Mouse (Mus musculus) monocyte, adult 2 months (primary cell): ENCODE measurements around the gene Lsm7.

Experiments used
- DNase-seq, 2 experiments: peaks; one replicate each; pipeline ENCODE4 v3.0.0; 2022; ENCODE audit warnings: low spot score in 2 of 2, low read depth in 1 of 2

Lsm7 gene

GRCm38 (mm10) chr10:80854913-80855748 lies at the start of gene Lsm7, which contains the start of gene Sppl2b:
Lsm7 (minus strand) TSS chr10:80855209.
Sppl2b (plus strand) TSS chr10:80855275.
- peak; percentile 90 to 96 for DNase-seq

DNA sequence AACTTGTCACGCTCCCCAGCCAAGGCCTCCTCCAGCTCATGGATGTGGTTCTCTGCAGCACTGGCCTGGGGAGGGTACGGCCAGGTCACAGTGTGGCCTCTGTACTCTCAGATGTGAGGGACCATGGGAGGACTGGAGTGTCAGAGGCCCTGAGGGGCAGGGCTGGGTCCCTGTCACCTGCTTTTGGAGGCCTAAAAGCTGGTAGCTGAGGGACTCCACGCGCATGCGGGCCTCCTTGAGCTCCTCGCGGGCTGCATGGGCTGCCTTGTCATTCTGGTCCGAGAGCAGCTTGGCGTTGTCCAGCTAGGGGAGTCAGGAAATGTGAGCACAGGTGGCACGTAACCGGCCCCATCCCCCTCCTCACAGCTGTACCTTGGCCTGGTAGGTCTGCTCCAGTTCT lies 49.7 kb upstream of the Lsm7 start:
- DNase-seq, result no peak

- no peak for DNase-seq
Measured at GRCm38 (mm10) chr10:80904004-80904693, 49.1 kb upstream of the Lsm7 start.

GRCm38 (mm10) chr10:80903282-80903681 lies 48.3 kb upstream of the Lsm7 start:
- no peak for DNase-seq

GRCm38 (mm10) chr10:80902273-80902940 lies 47.4 kb upstream of the Lsm7 start:
- no peak for DNase-seq

- no peak for DNase-seq
Measured at GRCm38 (mm10) chr10:80901409-80902272, 46.6 kb upstream of the Lsm7 start.

DNA sequence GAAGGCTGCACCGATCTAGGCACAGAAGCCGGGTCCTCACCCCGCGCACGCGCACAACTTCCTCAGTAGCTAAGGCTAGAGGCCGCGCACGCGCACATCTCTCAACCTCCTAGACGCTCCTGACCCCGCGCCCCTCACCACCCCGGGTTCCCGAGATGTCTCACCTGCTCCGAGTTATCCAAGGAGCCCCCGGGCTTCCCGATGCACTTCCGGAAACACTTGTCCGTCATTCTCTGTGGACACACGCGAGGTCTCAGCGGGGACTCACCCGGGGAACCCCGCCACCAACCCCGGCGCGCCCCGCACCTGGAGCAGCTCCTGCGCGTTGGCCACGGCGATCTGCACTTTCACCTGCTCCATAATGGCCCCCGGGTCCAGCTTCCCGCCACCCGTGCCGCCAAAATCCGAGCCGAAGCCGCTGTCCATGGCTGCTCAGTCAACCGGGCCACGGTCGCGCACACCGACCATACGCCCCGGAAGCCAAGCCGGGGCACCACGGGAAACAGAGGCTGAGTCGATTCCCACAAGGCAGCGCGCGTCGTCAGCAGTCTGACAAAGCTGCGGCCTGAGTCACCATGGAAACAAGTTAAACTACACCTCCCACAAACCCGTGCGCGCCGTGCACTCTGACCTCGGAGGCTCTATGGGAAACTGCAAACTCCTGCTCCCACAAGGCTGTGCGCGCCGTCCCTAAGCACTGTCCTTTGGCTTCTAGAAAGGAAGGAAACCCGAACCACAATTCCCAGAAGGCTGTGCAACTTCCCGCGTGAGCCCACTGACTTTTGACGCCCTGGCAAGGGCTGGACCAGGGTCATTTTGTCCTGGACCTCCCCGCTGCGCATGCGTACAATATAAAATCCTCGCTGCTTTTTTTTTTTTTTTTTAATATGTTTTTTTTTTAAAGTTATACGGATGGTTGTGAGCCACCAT lies 45.6 kb upstream of the Lsm7 start, which contains the start of gene Timm13:
TSS of gene Timm13 (minus strand) at position 652 of the 930 bp plus-strand sequence.
- peak; percentile 95 to 98 for DNase-seq

GRCm38 (mm10) chr10:80899591-80900317 lies 44.7 kb upstream of the Lsm7 start:
- DNase-seq, result no peak

DNA sequence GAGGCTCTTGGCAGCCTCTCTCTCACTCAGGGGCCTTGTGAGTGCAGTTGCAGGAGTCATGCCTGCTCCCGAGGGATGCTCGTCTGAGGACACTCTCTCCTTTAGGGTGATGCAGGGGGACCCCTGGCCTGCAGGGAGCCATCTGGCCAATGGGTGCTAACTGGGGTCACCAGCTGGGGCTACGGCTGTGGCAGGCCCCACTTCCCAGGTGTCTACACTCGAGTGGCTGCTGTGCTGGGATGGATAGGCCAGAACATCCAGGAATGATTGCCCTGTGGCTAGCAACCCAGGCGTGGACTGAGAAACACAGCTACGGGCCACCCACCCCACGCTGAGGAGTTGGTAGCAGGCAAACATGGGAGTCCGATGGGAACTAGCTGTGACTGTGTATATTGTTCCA lies 44.1 kb upstream of the Lsm7 start:
- no peak for DNase-seq

DNA sequence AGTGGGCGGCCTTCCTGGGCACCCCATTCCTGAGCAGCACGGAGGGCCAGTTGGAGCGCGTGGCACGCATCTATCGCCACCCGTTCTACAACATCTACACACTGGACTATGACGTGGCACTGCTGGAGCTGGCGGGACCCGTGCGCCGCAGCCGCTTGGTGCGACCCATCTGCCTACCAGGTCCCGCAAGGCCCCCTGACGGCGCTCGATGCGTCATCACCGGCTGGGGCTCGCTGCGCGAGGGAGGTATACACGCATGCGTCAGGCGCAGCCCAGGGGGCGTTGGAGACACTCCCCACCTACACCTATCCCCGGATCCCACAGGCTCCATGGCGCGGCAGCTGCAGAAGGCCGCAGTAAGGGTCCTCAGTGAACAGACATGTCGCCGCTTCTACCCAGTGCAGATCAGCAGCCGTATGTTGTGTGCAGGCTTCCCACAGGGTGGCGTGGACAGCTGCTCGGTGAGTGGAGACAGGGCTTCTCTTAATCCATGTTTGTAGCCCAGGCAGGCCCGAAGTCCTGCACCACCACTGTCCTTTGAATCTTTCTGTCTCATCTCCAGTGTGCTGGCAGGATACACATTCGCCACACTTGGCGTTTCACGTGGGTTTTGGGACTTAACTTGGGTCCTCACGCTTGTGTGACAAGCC lies 43.0 kb upstream of the Lsm7 start:
- DNase-seq, result no peak

DNA sequence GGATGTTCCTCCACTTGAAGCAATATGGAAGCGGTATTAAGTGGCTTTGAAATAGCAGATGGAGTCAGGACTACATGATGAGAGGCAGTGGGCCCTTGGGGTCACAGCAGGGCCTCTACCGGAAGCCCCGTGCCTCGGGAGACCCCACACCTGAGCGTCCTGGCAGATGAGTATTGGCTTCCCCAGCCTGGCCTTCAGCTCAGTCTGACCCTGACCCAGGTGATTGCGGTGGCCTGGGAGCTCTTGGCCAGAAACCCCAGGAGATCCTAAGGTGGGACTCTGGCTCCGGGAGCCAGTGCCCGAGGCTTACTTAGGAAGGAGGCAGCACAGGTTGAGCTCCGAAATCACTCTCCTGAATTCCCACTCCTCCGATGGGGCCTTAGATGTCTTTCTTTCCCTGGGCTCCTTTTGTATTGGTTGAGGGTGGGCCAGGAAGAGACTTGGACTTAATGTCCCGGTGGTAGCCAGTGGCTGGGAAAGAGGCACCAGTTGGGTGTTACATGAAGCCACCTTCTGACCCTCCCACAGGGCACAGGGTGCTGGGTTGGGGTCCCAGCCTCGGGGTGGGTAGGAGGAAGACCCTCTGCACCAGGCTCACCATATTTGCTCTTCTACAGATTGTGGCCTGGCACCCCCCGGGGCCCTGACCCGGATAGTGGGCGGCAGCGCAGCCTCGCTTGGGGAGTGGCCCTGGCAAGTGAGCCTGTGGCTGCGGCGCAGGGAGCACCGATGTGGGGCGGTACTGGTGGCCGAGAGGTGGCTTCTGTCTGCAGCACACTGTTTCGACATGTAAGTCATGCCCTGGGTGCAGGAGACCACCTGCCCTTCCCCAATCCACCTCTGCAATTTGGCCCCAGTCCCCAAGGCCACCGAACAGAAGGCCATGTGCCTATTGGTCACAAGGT lies 41.8 kb upstream of the Lsm7 start:
- DNase-seq, result no peak

DNA sequence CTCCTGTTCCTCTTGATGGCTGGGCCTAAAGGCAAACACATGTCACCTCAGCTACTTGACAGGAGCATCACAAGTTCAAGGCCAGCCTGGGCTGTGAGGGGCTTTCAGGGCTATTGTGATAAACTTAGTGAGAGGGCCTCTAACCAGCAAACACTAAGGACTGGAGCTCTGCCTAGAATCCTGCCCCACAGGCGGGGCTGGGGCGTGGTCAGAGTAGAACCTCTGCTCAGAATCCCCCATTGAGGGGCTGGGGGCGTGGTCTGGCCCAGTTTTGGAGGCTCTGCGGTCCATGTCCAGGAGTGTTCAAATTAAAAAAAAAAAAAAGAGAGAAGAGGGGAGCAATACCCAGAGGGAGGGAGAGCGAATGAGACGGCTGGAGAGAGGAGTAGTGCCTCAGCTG lies 40.7 kb upstream of the Lsm7 start:
- DNase-seq, result no peak

GRCm38 (mm10) chr10:80895100-80895499 lies 40.1 kb upstream of the Lsm7 start:
- no peak for DNase-seq

- DNase-seq, result no peak
Measured at GRCm38 (mm10) chr10:80887181-80887580, 32.2 kb upstream of the Lsm7 start.

- peak; percentile 35 to 69 for DNase-seq
Measured at GRCm38 (mm10) chr10:80881301-80881700, 26.3 kb upstream of the Lsm7 start.

DNA sequence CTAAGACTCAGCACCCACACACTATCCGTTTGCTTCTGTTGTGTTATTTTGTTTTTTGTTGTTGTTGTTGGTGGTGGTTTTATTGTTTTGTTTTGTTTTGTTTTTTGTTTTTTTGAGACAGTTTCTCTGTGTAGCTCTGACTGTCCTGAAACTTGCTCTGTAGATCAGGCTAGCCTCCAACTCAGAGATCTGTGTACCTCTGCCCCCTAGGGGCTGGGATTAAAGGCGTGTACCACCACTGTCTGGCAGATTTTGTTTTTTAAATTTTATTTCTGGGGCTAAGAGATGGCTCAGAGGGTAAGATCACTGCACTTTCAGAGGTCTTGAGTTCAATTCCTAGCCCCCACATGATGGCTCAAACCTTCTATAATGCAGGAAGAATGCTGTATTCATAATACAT lies 25.9 kb upstream of the Lsm7 start:
- no peak for DNase-seq

DNA sequence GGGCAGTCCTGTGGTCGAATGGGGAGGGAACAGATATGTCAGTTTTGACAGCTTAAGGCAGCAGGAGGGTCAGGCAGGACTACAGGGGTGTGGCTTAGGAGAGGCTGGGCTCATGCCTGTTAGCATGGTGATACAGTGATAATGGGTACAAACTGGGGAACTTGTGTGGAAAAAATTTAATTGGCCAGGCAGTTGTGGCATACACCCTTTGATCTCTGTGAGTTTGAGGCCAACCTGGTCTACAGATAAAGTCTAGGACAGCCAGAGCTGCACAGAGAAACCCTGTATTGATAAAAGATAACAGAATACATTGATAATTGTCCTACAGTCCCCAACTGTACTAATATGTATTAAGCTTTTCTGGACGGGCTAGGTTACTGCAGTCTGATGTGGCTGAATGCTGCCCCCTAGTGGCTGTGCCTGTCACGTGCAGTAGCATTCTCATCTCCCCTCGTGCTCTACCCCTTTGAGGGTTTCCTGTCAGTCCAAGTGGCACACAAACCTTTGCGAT lies 25.2 kb upstream of the Lsm7 start:
- DNase-seq, result peak in 1 of 2 experiments; percentile 53
